Mouse (Mus musculus): Measurements from ENCODE around the gene Dnajb3.

Dnajb3 gene

DNA sequence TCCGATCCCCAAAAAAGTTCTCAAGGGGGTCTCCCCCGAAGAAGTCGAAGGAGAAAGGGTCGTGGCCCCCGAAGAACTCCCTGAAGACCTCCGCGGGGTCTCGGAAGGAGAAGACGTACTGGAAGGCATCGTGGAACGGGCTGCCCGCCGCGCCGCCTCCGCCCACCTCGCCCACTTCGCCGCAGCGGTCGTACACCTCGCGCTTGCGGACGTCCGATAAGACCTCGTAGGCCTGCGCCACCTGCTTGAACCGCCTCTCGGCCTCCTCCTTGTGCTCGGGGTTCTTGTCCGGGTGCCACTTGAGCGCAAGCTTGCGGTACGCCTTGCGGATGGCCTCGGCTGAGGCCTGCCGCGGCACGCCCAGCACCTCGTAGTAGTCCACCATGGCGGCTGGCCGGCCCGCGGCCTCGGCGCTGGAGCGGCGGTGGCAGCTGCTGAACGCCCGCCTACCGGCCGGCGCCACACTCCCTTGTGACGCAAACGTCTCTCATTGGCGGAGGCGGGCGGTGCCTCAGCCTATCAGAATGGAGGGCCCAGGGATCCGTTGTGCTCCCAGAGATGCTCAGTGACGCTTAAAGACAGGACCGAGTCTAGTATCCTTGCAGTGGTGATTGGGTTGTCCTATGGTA is at the start of gene Dnajb3:
TSS of gene Dnajb3 (minus strand) at position 489 of the 629 bp plus-strand sequence.
- peak; percentile 65 to 80 for DNase-seq (ENCODE audit: low spot score in 2 of 2)

DNA sequence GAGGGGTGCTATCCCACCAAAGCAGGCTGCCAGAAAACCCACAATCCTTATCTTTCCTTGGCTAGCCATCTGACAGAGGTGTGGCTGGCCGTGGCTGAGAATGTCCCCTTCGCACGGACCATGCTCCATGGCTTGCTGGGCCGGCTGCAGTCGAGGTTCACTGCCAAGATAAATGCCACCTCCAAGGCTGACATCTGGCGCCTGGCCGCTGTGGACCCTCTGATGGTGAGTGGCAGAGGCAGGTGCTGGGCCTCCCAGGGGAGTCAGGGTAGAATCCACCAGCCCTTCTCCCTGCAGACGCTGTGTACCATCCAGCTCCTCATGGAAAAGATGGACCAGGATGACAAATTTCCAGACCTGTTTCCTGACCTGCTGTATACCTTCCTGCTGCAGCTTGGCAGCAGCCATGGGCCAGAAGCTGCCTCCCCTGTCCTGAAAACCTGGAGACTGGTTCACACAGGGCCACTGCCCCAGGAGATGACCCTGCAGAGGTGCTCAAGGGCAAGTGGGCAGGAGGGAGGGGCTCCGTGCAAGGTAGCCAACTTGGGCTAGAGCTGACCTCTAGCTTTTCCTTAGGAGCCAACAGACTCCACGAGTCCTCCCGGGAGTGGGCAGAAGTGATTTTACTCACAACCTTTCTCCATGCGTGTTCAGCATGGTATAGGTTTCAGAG is 49.3 kb upstream of the Dnajb3 start:
- DNase-seq (ENCODE audit: low spot score in 2 of 2): no peak

DNA sequence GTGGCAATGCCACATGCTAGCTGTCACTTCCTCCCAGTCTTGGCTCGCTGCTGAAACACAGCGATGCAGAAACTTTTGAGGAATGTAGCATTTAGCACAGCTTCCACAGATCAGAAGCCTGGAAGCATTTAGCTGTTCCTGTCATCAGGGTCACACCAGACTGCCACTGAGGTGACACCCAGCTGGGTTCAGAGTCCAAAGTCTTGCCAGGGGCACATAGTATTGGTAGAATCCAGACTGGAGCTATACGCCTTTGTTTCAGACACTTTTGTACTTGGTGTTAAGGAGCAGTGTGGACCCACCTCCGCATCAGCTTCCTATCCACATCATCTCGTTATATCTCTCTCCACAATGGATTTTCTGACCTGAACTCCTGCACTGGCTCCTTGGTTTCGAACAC is 48.0 kb upstream of the Dnajb3 start:
- DNase-seq (ENCODE audit: low spot score in 2 of 2): no peak

DNA sequence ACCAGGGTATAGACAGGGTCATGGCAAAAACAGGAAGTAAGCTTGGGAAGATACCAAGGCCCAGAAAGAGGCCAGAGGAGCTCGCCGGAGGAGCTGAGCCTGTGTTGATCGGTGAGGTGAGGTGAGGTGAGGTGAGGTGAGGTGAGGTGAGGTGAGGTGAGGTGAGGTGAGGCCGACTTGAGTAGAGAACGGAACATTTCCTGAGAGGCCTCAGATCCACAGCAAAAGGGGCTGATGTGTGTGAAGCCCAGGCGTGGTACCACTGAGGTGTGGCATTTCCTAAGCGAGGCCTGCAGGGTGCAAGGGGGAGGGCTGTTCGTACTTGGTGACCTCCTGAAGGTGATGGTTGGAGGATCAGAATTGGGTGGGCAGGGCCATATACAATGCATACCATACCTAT is 47.5 kb upstream of the Dnajb3 start:
- no peak for DNase-seq (ENCODE audit: low spot score in 2 of 2)

DNA sequence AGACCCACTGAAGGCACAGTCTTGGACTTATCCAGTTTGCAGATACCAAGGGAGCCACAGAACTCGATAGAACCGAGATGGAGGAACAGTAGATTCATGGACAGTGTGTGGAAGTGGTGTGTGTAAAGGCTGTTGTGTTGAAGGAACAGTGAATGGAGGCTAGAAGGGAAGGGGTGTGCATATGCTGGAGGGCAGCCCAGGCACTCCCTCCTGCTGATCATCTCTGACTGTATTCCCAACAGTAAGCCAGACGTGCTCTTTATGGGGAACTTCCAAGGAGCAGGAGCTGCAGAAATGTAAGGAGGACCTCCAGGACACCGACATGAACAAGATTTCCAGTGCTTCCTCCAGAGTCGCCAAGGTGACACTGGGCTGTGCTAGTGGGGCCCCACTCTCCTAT is 44.4 kb upstream of the Dnajb3 start:
- no peak for DNase-seq (ENCODE audit: low spot score in 2 of 2)

DNA sequence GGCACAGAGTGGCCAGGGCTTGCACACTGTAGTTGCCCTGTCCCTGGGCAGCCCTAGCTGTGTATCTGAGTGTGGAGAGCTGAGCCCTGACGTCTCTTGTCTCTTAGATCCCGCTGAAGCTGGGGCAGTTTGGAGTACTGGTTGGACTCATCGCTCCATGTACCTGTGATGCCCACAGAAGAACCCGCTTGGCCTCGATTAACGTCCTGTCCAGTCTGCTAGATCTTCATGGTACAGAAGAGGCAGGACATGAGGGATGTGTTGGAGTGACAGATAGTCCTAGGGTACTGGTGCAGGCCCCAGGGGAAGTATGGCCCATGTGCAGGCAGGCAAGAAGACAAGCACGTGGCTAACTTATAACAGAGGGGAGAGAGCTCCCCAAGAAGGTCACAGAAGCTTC is 44.0 kb upstream of the Dnajb3 start:
- no peak for DNase-seq (ENCODE audit: low spot score in 2 of 2)

DNA sequence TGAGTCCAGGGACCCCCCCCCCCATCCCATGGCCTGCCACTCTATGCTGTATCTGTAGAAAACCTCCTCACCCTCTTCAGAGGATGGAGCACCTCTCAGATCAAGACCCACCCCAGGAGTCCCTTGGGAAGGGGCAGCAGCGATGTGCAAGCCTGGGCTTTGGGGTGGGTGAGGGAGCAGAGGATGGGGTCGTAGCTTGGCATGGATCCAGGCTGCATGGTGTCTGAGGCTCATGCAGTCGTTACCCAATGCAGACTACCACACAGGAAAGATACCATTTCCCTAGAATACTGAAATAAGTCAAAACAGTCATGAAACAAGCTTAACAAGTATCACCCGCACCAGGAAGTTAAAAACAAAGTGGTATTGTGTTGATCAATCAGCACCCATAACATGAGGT is 43.1 kb upstream of the Dnajb3 start:
- DNase-seq (ENCODE audit: low spot score in 2 of 2): no peak

DNA sequence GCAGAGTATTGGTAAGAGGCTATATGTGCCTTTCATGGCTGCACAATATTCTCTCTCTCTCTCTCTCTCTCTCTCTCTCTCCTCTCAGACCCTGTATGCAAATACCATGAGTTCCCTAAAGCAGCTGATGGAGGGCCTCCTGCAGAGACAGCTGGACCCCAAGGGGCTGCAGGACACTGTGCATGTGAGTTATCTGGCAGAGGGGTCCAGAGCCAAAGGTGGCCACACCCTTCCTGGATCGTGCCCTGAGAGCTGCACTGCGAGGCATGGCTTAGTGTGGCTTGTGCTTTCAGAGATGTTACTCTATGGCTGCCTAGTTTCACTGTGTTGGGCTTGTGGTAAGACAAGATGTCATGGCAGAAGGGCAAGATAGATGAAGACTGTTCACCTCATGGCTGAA is 42.1 kb upstream of the Dnajb3 start:
- no peak for DNase-seq (ENCODE audit: low spot score in 2 of 2)

- DNase-seq (ENCODE audit: low spot score in 2 of 2): no peak
Measured at GRCm38 (mm10) chr1:88246386-88246785, 40.8 kb upstream of the Dnajb3 start.

DNA sequence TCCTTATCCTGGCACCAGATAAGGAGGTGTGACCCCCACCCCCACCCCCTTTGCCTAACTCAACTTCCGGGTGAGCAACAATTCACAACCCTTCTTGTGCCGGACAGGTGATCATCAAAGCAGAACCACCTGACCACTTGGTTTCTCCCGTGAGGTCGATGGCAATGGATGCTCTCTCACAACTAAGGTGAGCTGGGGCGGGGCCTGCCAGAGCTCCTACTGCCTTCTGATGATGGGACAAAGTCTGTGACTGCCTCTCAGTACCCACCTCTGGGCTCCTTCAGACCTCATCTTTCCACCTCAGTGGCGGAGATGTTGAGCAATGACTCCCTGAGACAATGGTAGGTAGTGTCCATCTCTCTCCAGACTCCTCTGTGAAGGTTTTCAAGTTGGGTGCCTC is 40.3 kb upstream of the Dnajb3 start:
- DNase-seq (ENCODE audit: low spot score in 2 of 2): no peak

DNA sequence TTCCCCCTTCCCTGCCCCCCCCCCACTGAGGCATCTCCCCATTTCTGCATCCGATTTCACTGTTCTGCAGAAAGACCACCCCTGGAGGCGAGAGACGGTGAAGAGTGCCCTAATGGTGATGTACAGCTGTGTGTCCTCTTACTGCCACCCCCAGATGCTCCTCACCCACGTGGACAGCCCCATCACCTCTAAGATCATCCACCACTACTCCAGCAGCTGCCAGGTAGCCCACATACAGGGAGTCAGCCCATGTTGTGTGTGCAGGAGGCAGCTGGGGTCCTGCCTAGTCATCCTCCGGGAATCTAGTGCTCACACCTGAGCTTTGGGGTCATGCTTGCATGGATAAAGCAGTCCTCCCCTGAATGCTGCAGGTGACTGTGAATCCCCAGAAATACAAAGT is 38.3 kb upstream of the Dnajb3 start:
- no peak for DNase-seq (ENCODE audit: low spot score in 2 of 2)

DNA sequence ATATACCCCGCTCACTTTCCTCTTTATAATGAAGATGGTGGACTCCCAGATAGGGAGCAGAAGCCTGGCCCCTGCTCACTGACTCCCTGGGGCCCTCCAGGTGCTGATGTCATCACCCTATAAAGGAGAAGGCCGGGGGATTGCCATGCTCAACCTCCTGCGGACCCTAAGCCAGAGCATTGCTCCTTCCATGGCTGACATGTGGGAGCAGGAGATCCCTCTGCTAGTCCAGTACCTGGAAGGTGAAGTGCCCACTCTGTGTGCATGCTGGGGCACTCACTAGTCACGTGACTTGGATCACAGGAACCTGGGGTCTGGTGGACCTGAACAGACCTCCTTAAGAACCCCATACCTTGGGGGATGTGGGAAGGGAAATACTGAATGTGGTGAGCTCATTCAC is 35.0 kb upstream of the Dnajb3 start:
- no peak for DNase-seq (ENCODE audit: low spot score in 2 of 2)

GRCm38 (mm10) chr1:88240072-88240471 is 34.5 kb upstream of the Dnajb3 start:
- DNase-seq (ENCODE audit: low spot score in 2 of 2): no peak

- DNase-seq (ENCODE audit: low spot score in 2 of 2): no peak
Measured at GRCm38 (mm10) chr1:88238771-88239170, 33.2 kb upstream of the Dnajb3 start.

- no peak for DNase-seq (ENCODE audit: low spot score in 2 of 2)
Measured at GRCm38 (mm10) chr1:88237311-88237710, 31.7 kb upstream of the Dnajb3 start.

DNA sequence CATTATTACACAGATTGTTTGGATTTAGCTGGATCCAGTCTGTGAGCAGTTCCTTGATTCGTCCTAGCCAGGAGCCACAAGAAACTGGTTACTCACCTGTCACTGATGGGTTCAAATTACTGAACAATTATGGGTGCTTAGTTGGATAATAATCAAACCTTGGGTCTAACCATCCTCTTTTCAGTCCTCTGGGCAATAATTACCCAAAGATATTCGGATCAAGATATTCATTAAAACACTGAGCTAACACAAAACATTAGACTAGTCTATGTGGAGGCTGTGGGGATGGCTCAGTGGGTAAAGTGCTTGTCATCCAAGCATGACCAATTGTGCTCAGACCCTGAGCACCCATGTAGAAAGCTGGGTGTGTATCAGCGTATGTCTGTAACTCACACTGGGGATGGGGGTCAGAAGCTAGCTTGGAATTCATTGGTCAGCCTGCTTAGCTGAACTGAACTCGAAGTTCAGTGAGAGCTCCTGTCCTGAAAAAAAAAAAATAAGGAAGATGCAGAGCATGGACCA is 30.4 kb upstream of the Dnajb3 start:
- no peak for DNase-seq (ENCODE audit: low spot score in 2 of 2)

DNA sequence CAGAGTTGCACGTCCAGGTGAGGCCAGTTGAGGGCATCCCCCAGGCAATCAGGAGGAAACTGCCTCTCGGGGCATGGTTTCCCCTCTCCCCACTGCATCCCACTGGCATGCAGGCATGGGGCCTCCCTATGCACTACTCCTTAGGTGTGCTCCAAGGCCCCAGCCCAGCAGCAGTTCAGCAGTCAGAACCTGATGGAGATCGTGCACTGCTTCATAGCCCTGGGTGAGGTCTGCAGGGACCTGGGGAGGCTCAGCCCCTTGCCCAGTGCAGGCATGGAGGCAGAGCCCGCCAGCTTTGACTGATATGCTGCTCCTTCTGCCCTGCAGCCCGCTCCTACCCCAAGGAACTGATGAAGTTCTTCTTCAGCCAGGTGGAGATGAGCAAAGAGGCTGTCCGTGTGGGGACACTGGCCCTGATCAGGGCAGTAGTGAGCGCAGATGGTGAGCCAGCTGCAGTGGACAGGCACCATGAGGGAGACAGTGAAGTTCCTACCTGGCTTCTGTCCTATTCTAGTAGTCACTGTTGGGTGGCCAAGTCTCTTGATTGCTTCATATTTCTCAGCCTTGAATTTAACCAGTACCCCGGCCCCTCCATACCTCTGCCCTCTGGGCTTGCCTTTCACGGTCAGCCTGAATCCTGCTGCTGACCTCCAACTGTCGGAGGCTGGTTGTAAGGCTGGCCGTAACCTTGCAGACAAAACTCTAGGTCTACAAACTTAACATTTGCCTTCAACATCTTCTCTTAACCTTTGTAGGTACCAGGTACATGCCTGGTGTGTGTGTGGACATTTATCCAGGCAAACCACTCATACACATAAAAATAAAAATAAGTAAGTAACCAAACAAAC is 29.7 kb upstream of the Dnajb3 start:
- DNase-seq (ENCODE audit: low spot score in 2 of 2): no peak

- no peak for DNase-seq (ENCODE audit: low spot score in 2 of 2)
Measured at GRCm38 (mm10) chr1:88234646-88235045, 29.1 kb upstream of the Dnajb3 start.

DNA sequence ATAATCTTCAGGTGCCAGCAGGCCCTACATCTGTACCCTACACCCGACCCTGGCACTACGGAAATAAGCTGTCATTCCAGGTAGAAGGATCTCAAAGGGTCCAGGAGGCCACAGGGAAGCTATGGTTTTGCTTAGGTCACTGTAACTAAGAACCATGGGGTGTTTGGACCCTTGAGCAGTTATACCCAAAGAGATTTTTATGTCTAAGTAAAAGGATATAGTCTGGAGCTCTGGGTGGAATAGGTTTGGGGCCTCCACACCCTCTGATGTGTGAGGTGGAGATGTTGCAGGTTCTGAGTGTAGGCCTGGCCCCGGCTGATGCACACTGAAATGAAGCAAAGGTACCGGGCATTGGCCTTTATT is 28.6 kb upstream of the Dnajb3 start:
- no peak for DNase-seq (ENCODE audit: low spot score in 2 of 2)

- DNase-seq (ENCODE audit: low spot score in 2 of 2): no peak
Measured at GRCm38 (mm10) chr1:88233421-88234247, 28.1 kb upstream of the Dnajb3 start.

DNA sequence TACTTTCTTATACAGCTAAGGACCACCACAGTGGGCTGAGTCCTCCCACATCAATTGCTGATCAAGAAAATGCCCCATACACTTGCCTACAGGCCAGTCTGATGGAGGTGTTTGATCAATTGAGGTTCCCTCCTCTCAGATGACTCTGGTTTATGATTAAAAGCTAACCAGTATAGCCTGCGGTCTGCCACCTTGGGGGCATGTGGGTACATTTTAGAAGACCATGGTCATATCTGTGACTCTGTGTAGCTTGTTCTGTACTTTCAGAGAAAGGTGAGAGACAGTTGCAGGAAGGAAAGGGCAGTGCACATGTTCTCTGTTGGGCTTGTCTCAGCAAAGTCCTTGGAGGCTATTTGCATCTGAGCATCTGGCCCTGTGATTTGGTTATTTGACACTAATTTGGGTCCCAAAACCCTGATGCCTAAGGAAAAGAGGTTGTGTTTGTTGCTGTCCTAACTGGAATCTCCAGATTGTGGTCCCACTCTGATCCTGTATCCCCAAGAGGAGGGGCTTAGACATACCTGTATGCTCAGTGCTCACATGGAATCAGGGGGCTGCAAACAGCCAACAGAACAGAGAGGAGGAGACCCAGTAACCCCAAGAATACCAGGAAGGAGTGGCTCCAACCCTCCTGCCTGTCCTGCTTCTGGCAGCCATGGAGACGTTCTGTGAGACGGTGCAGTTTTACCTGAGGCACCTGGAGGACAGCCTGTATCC is 27.2 kb upstream of the Dnajb3 start:
- no peak for DNase-seq (ENCODE audit: low spot score in 2 of 2)
